Mouse (Mus musculus): ENCODE measurements around the gene Bysl.
"Not testable (repeated sequence)": the region's sequence is repeated elsewhere in the genome, so short reads cannot be mapped to it uniquely, and the experiment has no call there.

Gene Bysl

DNA sequence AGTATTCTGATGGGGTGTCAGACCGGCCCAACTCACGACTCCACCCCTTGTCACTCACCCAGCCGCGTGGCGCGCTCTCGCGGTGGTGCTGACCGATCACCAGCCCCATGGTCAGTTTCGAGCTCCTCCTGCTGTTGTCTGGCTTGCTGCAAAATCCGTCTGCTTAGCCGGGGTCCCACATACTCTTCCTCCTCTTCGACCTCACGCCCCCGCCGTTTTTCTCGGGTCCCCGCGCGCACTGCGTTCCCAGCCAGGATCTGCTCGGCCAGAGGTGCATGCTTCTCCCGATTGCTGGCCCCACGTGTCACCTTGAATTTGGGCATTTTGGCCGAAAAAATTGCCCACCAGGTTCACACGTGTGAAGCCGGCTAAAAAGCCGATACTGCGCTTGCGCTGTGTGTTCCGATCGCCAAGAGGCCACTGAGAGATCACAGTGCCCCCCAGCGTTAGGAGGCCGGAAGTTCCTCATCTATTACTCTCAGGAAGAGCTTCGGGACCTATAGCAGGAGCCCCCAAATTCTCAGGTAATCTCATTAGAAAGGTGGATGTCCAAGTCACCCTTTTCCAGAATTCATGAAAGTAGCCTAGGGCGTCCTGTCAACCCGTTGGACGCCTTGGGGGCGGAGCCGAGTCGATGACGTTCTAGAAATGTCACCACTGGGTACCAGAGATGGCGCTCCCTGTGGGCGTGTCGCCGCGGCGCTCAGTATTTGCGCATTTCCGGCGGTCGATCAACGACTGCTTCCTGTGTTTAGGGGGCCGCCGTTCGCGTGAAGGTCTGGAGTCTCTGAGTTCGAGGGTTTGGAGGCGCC is at the start of gene Bysl, which contains the start of the genes Med20 and Gm20517:
TSS of gene Bysl (minus strand) at position 644 of the 812 bp plus-strand sequence.
TSS of gene Med20 (plus strand) at position 734 of the 812 bp plus-strand sequence.
TSS of gene Gm20517 (plus strand) at position 741 of the 812 bp plus-strand sequence.
- peak; percentile 96 for DNase-seq

DNA sequence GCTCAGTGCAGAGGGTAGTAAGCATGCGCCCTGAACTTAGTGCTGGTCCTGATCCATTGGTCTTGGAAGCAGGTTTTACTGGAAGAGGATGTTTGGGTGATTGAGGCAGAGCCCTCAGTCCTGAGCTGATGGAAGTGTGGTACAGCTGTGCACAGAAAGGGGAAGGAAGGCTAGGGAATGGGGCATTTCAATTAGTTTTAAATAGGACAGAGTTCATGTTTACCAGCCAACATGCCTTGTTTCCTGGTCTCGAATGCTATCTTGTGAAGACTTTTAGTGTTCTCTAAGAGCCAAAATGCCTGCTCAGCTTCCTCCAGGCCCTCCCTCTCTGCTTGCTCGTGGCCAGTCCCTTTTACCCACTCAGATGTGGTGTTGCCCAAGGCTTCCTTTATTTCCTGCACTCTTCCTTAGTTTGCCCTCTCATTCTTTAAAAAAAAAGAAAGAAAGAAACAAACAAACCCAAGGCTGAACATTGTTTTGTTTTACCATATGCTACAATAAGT is 47.5 kb upstream of the Bysl start:
- DNase-seq, result no peak

DNA sequence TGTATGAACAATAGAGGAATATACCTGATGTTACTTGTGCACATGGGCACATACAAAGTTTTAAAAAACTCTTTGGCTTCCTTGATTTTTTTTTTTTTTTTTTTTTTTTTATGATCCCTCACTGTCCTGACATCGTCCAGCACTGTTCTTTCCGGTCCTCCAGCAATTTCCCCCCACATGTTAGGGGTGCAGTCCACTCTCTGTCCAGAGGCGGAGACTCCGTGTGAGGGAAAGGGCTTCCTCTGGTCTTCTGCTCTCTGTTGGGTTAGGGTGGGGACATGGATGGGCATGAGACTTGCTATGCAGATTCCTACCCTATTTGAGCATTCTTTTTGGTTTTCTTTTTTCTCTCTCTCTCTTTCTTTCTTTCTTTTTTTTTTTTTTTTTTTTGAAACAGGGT is 46.6 kb upstream of the Bysl start:
- no peak for DNase-seq

DNA sequence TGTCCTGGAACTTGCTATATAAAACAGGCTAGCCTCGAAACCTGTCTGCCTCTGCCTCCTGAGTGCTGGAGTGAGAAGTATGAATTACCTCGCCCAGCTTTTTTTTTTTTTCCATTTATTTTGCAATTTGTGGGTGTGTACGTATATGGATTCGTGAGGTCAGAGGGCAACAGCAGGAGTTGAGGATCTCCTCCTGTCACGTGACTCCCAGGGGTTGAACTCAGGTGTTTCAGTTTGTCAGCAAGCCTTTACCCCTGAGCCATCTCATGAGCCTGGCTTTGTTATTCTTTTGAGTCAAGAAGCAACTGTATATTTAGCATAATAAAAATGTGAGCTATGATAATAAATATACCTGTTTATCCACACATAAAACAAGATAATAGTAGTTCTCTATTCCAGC is 44.4 kb upstream of the Bysl start:
- DNase-seq, result no peak

DNA sequence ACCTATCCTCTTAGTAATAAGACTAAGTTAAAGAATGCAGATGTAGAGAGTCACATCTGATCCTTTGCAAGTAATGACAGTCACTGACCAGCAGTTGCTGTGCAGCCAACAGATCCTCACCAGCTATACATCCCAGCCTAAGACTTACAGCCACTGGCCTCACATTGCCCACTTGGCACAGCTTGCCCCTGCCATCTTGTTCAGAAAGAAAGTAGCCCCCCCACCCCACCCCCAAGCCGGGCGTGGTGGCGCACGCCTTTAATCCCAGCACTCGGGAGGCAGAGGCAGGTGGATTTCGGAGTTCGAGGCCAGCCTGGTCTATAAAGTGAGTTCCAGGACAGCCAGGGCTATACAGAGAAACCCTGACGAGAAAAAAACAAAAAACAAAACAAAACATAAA is 43.1 kb upstream of the Bysl start:
- not testable (repeated sequence) for DNase-seq

DNA sequence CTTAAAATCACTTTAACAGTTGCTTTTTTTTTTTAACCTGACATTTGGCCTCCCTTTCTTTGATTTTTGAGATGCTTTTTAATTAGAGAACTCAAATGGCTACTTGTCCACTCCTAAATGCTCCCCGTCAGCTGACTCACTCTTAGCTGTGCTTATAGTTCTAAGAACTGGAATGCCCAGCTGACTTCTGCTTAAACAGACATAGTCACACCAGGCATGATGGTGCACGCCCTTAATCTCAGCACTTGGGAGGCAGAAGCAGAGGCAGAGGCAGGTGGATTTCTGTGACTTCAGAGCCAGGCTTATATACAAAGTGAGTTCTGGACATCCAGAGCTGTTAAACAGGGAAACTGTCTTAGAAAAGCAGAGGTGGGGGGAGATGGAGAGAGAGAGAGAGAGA is 40.7 kb upstream of the Bysl start:
- no peak for DNase-seq

DNA sequence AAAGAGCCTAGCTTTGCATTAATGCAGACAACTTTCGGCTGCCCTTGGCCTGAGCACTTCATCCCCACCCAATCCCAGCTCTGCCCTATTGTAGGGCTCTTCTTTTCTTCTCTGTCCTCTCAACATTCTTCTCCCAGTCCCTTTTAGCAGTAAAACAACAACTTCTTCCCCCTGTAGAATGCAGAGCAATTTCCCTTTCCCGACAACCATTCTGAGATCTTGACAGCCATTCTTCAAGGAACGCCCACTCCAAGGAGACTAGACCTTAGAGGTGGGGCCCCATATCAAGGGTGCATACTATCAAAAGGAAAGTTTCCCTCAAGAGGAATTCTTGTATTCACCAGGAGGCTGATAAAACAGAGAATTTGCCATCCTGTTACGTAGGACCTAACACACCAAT is 37.7 kb upstream of the Bysl start:
- no peak for DNase-seq

DNA sequence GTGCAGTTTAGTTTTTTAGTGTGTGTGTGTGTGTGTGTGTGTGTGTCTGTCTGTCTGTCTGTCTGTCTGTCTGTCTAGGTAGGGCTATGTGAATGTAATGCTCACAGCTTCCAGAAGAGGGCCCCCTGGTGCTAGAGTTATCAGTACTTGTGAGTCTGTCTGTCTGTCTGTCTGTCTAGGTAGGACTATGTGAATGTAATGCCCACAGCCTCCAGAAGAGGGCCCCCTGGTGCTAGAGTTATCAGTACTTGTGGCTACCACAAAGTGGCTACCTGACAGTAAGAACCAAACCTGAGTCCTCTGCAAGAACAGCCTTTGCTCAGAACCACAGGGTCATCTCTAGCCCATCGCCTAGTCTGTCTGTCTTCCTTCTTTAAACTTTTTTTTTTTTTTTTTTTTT is 35.4 kb upstream of the Bysl start:
- peak; percentile 55 for DNase-seq

DNA sequence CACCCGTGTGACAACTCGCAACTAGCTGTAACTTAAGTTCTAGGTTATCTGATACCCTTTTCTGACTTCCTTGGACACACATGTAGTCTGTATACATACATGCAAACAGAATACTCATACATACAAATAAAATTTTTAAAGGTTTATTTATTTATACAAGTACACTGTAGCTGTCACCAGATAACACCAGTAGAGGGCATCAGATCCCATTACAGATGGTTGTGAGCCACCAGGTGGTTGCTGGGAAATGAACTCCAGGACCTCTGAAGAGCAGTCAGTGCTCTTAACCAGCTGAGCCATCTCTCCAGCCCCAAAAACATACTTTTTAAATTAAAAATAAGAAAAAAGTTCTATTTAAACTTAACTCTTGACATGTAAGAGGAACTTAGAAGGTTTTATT is 31.7 kb upstream of the Bysl start:
- DNase-seq, result no peak

DNA sequence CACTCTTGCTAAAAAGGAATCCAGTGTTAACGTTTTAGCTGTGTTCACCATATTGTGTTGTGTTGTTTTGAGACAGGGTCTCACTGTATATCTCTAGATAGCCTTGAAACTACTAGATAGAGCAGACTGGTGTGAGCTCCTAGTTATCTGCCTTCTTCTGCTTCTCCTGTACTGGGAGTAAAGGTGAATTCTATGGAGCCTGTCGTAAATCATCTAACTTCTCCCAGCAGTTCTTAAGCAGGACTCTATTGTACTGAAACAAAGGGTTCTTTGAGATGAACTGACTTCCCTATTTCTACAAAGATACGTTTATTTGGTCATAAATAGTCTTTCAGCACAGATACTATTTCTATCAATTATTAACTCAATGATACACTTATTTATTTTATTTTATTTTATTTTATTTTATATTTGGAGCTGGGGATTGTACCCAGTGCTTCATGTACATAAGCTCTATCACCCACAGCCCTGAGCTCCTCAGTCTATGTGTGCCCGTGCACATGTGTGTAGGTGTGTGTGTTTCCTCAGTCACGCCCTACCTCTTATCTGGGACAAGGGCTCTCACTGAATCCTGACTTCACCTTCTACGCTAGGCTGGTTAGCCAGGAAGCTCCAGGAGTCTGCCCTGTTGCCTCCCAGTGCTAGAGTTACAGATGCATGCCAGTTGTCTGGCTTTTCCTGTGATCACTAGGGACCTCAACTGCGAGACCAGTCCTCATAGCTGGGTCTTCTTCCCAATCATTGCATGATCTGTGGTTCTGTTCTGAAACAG is 22.9 kb upstream of the Bysl start:
- DNase-seq, result no peak

DNA sequence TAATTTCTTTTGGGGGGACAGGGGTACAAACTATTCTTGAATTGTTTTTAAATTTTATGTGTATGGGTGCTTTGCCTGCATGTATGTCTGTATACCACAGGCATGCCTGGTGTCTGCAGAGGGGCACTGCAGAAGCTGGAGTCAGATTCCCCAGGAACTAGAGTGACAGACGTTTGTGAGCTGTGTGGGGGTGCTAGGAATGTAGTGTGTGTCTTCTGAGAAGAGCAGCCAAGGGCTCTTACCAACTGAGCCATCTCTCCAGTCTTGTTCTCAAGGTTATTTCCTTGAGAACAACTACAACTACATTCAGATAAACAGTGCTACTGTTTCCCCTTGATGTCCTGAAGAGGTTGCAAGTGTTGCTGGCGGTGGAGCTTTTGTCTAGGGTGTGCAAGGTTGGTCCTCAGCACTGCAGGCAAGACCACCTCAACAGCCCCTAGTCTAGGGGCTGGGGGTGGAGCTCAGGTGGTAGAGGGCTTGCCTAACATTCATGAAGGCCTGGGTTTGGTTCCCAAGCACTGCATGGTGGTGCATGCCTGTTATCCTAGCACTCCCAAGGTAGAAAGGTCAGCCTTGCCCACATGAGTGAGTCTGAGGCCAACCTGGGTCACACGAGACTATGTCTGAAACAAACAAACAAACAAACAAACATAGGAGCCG is 21.0 kb upstream of the Bysl start:
- DNase-seq, result no peak

DNA sequence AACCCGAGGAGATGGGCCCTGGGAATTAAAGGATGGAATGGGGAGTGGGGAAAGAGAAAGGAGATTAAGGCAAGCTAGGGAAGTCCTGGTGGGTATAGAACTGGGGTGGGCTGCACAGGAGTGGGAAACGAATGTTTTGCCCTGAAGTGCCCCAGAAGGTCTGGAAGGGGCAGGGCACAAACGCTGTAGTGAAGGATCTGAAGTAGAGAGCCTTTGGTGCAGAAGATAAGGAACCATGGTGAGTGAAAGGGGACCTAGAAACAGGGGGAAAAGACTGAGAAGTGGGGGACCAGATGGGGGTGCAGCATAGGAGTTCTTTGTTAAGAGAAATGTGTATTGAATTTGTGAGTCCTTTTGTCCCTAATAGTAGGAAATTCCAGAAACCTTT is 19.4 kb upstream of the Bysl start, which contains the start of gene Usp49:
TSS of gene Usp49 (plus strand) at position 13 of the 388 bp plus-strand sequence.
- DNase-seq, result no peak

DNA sequence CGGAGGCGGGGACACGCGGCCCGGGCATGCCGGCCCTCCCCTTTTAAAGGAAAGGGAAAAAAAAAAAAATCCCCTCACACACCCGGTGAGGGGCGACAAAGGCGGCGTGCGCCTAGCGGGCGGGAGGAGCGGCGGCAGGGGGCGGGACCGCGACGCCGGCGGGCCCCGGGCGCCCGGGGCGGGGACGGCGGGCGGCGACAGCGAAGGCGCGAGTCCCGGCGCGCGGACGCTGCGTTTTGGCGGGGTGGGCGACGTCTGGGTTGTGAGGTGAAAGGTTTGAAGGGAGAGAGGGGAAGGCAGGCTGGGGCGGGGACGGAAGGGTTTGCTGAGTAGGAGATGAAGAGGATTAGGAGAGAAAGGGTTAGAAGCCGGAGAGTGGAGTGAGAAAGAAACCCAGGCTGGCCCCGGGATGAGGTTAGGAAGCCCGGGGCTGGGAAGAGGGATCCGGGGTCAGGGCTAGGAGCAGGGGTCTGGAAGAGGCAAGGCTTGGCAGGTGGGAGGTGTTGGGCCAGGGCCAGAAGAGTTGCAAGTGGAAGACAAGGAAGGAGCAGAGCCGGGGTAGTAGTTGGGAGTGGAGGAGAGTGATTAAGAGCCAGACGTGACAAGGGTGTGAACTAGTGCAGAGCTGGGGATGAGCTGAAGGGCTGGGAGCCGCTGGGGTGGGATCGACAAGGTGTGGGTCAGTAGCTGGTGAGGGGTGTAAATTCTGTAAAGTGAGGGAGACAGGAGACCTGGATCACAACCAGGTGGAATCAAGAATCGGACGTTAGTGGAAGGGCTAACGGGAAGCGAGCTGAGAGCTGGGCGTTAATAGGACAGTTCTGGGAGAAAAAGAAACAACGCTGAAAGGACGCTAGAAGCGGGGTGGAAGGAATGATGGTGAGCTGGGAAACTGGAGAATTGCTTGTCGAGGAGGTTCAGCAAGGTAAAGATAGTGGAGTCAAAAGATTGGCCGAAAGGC is 18.7 kb upstream of the Bysl start:
- DNase-seq, result peak; percentile 41

DNA sequence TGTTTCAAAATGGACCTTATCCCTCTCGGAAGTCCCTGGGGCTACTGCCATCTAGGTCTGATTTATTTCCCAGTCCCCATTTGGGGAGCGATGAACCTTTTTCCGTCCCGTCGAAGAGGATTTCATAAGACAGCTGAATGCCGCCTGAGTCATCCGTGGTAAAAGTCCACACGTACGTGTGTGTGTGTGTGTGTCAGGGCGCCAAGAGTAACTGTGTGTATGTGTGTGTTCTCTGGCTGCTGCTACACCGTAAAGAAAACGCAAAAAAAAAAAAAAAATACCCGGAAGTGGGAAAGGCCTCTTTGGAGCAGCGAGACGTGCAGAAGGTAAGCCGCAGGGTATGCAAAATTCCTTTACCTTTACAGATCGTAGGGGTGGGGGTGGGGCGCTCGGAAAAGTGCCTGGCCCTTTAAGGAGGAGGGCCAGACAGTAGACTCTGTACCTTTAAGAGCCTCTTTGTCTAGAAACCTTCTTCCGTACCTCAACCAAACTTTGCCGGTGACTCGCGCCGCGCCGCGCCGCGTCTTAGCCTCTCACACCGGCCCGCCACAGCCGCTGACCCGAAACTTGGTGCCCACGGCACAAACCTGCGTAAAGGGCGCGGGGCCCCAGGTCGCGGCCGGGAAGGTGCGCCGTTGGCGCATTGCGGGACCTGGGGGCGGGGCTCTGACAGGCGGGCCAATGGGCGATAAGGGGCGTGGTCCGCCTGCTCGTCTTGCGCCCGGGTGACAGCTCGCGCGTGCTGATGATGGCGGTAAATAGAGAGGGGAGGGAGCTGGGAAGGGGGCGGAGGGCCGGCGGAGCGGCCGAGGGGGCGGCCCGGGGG is 17.8 kb upstream of the Bysl start:
- DNase-seq, result peak; percentile 94

DNA sequence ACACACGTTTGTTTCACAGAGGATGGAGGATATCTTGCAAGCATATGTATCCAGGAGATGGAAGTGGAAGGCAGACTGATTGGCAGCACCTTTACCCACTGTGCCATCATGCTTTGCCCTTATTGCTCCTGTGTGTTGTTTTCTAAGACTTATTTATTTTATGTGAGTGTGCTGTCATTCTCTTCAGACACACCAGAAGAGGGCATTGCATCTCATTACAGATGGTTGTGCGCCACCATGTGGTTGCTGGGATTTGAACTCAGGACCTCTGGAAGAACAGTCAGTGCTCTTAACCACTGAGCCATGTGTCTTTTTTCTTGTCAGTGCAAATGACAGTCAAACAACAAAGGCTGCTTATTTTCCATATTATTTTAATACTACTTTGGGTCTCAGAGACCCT is 16.5 kb upstream of the Bysl start:
- DNase-seq, result no peak

DNA sequence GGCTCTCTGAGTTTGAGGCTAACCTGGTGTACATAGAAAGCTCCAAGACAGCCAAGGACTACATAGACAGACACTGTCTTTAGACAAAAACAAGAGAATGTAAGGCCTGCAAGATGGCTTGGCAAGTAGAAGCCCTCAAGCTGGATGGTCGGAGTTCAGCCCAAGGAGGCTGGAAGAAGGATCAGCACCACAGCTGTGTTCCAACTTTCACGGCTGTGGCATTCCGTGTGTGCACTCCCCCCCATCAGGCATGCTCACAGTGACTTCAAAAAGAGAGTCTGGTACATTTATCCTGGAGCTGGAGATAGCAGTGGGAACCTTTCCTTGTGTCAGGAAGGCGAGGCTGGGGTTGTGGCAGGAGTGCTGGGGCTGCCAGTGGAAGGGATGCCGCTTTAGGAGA is 14.7 kb upstream of the Bysl start:
- no peak for DNase-seq

DNA sequence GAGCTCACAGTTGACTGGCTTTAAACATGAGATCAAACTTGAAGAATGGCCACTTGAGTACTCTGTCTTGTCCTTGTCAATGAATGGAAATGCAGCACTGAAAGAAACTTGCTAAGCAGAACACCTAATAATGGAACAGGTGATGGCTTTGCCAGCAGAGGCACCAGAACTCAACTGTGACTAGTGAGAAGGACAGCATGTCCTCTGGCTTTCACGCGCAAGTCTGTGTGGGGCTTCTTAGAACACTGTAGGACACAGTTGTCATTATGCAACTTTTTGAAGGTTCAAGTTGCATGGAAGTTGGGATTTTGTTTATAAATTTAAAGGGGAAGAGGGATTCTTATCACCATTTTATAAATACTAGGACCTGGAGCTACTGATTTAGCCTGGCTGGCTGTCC is 13.8 kb upstream of the Bysl start:
- DNase-seq, result no peak

DNA sequence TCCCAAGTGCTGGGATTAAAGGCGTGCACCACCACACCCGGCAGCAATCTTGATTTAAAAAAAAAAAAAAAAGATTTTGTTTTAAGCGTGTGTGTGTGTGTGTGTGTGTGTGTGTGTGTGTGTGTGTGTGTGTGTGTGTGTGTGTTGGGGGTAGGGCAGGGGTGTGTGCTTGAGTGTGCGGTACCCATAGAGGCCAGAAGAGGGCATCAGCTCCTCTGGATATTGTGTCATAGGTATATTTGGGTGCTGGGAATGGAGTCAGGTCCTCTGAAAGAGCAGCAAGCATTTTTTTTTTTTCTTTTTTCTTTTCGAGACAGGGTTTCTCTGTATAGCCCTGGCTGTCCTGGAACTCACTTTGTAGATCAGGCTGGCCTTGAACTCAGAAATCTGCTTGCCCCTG is 13.3 kb upstream of the Bysl start:
- DNase-seq, result not testable (repeated sequence)

DNA sequence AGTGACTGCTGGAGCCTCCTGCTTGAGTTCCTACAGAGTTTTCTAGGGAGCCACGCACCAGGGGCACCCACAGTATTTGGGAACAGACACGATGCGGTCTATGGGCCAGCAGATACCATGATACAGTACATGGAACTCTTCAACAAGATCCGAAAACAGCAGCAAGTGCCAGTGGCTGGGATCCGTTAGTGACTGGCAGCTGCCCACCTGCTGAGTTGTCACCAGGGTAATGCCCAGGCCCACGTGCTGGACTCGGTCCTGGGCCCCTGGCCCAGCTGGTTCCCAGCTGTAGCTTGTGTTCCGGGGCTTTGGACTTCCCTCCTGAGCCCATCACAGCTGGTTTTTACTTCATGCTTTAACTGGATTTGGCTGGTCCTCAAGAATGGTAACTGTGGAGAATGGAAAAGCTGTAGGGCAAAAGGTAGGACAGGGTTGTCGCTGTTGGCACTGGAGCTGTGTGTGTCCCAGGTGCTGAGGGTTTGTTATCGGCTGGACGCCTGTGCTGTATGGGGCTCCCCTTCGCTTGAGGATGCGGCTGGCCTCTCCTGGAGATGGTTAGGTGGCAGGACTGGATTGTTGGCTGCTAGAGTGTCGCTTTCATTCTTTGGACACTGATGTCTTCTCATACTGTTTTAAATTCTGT is 11.7 kb upstream of the Bysl start:
- DNase-seq, result no peak

DNA sequence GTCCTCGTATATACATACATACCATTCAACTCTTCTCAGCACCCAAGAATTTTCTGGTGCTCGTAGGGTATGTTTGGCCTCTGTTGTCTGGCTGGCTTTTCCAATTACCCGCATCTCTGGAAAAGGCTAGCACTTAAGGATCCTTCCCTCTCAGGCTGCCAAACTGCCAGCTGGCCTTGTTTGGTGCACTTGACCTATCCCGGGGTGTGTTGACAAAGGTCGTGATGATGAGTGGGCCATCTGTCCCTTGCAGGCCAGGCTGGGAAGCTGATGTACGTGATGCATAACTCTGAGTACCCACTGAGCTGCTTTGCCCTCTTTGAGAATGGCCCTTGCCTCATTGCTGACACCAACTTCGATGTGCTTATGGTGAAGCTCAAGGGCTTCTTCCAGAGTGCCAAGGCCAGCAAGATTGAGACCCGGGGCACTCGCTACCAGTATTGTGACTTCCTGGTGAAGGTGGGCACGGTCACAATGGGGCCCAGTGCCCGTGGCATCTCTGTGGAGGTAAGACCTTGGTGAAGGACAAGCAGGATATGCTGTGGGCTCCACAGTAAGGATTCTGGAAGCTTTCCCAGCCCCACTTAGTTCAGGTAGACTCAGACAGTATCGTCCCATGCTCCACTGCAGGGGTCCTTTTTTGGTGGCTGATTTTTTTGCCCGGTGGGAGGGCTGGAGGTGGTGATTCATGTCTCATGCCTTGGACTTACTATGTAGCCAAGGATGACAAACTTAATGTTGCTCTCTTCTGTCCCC is 7.4 kb upstream of the Bysl start:
- no peak for DNase-seq

Data from layer of hippocampus, adult 9-11 months (tissue).